Mouse (Mus musculus): ENCODE measurements around the gene Olfr211.
"Not testable (repeated sequence)": the region's sequence is repeated elsewhere in the genome, so short reads cannot be mapped to it uniquely, and the experiment has no call there.

Gene Olfr211

DNA sequence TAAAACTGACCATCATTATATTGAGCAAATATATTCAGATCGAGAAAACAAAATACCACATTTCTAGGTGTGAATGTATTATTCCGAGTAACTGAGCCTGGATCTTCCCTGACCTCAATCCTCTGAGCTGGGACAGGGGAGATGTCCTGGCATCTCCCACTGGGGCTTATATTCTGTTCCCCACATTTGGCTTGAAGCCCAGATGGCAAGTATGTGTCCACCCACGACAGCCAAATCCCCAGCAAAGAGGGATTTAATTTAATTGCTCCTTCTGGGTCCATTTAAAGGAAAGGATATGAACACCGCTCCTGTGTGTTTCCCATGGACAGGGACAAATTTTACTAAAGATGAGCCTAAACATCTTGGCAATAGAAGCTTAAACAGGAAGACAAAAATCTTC, at the start of gene Olfr211:
Gene Olfr211 (plus strand): TSS at position 301 of the 400 bp plus-strand sequence.
- DNase-seq: no peak

DNA sequence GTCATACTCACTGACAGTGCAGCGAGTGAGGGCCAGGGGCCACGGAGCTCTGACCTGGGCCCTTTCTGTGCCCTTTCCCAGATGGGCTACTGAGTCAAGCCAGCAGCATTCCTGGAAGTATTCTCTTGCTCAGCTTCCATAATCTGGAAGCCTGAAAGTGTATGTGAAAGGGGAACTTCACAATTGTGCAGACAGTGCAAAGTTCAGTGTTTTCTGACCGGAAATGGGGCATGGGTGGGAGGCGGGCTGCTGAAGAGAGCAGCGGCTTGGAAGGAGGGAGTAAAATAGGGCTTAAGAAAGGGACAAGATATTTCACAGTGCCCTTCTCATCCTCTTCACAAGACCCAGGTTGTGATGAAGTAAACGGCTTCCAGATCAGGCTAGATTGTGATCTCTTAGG, 49.4 kb upstream of the Olfr211 start:
- no peak for DNase-seq

GRCm38 (mm10) chr6:116440447-116440846, 48.4 kb upstream of the Olfr211 start:
- DNase-seq: no peak

- DNase-seq: no peak
Observed at GRCm38 (mm10) chr6:116440849-116441248, 48.0 kb upstream of the Olfr211 start.

GRCm38 (mm10) chr6:116455781-116456180, 33.1 kb upstream of the Olfr211 start:
- peak; percentile 39 for DNase-seq

DNA sequence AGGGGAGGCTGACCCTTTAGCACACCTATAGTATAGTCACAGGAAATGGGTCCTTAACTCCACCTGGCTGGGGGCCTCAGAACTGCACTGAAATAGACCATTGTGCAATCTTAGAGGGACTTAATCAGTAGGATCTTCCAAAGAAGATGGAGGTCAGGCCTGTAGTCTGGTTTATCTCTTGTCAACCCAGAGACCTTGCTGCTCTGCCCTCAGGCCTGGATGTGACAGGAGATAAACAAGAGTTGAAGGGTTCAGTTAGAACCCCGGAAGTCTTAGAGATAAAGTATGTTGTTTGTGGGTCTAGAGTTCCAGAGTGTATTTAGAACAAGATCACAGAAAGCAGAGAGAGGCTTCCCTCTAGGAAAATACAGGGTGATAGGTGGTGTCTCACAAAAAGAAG, 32.4 kb upstream of the Olfr211 start:
- peak; percentile 8 for DNase-seq

DNA sequence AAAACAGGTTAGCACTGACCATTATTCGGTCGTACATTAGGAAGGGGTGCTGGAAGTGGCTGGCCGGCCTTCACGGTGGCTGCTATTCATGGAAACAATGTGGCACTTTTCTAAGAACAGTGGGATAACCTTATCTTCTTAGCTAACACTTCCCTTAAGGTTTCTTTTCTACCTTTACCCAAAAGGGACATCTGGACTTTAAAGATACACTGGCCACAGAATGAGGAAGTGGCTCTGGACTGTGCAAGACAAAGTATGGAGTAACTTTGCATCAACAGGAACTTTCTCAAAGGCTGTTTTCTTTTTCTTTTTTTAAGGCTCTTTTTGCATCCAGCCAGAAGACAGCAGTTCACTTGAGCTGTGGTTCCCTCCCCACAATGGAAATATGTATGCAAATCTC, 30.2 kb upstream of the Olfr211 start:
- no peak for DNase-seq

DNA sequence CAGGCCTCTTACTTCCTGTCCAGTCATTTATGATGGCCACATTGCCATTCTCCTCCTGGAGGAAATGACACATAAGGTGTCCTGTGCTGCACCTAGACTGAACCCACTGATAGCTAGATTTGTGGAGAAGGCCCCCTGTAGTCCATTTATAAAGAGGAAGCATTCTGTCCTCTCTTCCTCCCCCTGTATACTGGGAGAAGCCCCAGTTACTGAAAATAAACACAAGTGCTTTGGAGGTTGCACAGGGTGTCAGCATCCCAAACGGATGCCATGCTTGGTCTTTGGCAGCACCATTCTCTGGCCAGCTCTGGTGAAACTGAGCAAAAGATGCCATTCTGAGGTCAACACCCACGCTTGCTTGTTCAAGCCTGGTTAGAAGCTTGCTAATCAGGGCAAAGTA, 29.7 kb upstream of the Olfr211 start:
- DNase-seq: no peak

GRCm38 (mm10) chr6:116460544-116461283, 28.2 kb upstream of the Olfr211 start, which contains the start of gene Alox5:
Gene Alox5, minus strand, starts transcription at chr6:116461178.
- no peak for DNase-seq

DNA sequence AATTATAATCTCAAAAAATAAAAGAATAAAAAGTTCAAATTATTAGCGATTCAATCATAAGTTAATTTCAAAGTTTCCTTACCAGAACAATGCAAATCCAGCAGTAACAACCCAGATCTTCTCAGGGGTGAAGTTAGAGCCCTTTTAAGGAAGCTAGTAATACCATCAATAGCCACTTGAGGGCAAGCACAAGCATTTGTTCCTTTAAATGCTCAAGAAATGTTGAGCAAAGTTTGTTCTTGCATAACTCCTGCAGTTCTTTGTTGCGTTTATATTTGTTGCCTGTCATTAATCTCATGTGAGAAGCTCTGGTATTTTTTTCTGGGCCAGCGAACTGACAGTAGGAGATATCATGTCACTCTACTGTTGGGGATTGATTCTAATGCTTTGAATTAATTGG, 20.8 kb upstream of the Olfr211 start:
- DNase-seq: no peak

DNA sequence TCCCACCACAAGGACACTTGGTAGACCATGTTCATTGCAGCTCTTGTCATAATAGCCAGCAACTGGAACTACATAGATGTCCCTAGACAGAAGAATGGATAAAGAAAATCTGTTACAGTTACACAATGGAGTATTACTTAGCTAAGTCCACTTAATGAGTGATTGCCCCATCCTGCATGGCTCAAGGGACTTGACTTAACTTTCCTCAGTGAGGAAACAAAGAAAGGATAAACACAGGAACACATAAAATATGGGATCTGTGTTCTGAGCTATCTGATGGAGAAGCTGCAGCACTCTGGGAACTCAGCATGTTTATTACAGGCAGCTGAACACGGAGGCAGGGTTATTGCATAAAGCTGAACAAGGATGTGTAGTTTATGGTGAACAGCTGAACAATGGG, 3.8 kb upstream of the Olfr211 start:
- DNase-seq: no peak

- DNase-seq: no peak
Observed at GRCm38 (mm10) chr6:116486833-116487232, 2.1 kb upstream of the Olfr211 start.

DNA sequence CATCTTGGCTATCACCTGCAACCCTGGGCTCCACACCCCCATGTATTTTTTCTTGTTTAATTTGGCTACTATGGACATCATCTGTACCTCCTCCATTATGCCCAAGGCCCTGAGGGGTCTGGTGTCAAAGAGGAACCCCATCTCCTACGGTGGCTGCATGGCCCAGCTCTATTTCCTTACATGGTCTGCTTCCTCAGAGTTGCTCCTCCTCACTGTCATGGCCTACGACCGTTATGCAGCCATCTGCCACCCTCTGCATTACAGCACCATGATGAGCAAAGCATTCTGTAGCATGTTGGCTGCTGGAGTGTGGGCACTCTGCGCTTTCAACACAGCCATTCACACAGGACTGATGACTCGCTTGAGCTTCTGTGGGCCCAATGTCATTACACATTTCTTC, 4.9 kb downstream of the Olfr211 start:
- no peak for DNase-seq

GRCm38 (mm10) chr6:116495960-116496359, 7.1 kb downstream of the Olfr211 start:
- DNase-seq: no peak

DNA sequence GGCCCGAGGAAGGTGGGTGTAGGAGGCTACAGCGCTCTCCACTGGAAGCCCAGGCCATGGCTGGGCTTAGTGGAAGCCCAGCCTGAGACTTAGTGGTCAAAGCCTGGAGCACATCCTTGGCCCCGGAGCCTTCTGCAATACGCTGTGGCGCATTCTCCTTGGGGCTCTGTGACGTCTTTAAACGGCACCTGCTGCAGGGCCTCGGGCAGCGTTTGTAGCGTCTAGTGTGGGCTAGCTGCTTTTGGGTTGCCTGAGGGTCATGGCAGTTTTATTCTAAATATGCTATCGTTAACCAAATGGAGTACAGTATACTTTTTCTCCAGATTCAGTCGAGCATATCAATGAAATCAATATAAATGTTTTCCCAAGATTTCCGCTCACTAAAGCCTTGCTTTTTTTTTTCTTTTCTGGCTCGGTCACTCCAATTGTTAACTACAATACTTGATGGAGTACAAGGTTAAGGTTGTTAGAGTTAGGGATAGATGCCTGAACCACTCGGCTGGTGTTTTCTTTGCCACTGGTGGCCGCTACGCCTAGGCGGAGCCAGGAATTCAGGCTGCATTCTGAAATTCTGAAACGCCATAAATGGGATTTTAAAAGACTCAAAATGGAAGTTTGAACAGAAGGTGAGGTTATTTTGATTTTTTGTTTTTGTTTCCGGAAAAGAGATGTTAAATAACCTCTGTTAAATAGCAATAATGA, 17.6 kb downstream of the Olfr211 start, which contains the start of gene Olfr212:
Gene Olfr212 (plus strand): TSS at position 215 of the 702 bp plus-strand sequence.
- DNase-seq: not testable (repeated sequence)

GRCm38 (mm10) chr6:116514832-116515231, 25.9 kb downstream of the Olfr211 start:
- no peak for DNase-seq

GRCm38 (mm10) chr6:116538156-116538555, 49.3 kb downstream of the Olfr211 start, which contains the start of gene Olfr213:
Gene Olfr213, plus strand, starts transcription at chr6:116538456.
- no peak for DNase-seq

DNA sequence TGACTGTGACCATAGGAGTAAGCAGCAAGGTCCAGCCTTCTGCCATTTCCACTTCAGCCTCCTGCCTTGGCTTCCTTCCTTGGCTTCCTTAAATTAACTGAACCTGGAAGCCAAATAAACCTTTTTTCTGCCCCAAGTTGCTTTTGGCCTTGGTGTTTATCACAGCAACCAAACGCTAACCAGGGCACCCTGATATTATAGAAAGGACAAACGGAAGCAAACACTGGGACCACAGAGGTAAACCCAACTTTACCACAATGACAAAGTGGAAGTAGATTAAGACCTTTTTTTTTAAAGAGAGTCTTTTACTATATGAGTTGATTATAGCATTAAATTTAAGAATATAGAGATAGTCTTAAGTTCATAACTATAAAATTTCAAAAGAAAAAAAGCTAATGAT, 53.6 kb downstream of the Olfr211 start:
- no peak for DNase-seq
